Mouse (Mus musculus) embryonic fibroblast, embryonic 13.5 days (primary cell): ENCODE measurements around the gene Pkn3. TPM values are rescaled to one million over a fixed set of nuclear protein-coding genes. Genes with fewer than 3 reads are reported as not detected.
A peak's percentile ranks its signal among the peaks of the same experiment; 100 is the strongest.
"Not testable (repeated sequence)": the region's sequence is repeated elsewhere in the genome, so short reads cannot be mapped to it uniquely, and the experiment has no call there.

Experiments used
- H3K27ac ChIP-seq: 2 replicates; pipeline ENCODE4 v1.5.1; 2012; ENCODE audit warnings: low read length, control low read depth, inconsistent platforms; ENCODE audit not compliant: insufficient read depth
- H3K4me1 ChIP-seq: 2 replicates; pipeline ENCODE4 v1.6.1; 2011; ENCODE audit warnings: low read length; ENCODE audit not compliant: control insufficient read depth, insufficient read depth
- H3K4me3 ChIP-seq: 2 replicates; pipeline ENCODE4 v1.5.1; 2011; ENCODE audit warnings: mild to moderate bottlenecking, control low read depth, low read length; ENCODE audit not compliant: insufficient read depth
- CTCF ChIP-seq: IDR thresholded peaks from 2 replicates; pipeline ENCODE4 v1.5.1; 2011; ENCODE audit warnings: mild to moderate bottlenecking, control low read depth, low read length, moderate library complexity, borderline replicate concordance; ENCODE audit not compliant: insufficient read depth
- POLR2A ChIP-seq: IDR thresholded peaks from 2 replicates; pipeline ENCODE4 v1.6.1; 2011; ENCODE audit warnings: low read depth, mild to moderate bottlenecking, control low read depth, low read length, moderate library complexity
- polyA plus RNA-seq: library from polyadenylated mRNA; stranded (reverse); fragments of >200 nt; gene quantifications from 2 replicates; pipeline ENCODE4 v1.2.4, GENCODE M21; 2011; ENCODE audit warnings: low read depth; ENCODE audit not compliant: missing spikeins, insufficient read length

Gene Pkn3
- polyA plus RNA-seq, 1 experiment: 6.5 TPM

- no peak for TF ChIP-seq POLR2A
- TF ChIP-seq CTCF: no peak
- no peaks in the 10 kb centered on the region for H3K4me1 ChIP-seq
- no peak overlapping the region for H3K27ac ChIP-seq
- no peak overlapping the region for H3K4me3 ChIP-seq
Observed at GRCm38 (mm10) chr2:30122766-30123165, 45.3 kb downstream of the Pkn3 start.

DNA sequence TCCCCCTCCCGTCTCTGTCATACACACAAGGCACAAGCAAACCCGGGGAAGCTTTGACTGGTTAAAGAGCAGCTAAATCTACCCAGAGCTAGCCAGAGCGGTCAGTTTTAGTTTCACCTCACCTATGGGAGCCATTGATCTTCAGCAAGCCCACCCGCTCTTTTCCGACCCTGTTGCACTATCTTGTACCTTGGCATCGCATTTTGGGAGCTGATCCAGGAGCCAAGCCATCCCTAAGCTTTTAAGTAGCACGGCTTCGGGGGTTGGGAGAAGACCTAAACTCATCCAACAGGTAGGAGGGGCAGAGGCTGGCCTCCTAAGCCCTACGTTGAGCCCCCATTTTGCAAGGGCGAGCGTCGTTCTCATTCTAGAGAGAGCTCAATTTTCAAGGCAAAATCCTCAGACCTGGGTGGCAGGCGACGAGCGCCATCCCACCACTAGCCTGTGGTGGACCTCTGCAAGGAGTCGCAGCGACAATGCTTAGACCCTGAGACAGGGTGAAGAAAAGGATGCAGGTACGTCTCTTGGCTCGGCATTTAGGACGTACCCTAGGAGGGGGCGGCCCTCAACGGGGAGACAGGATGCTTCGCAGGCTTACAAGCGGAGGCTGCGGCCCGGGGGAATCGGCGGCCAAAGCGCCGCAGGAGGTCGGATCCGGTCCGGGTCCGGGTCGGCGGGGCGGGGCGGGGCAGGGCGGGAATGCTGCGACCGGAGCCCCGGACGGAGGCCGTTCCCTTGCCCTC is 46.4 kb downstream of the Pkn3 start:
- H3K27ac ChIP-seq: no peak overlapping the region
- TF ChIP-seq CTCF: no peak
- TF ChIP-seq POLR2A: no peak
- no peaks in the 10 kb centered on the region for H3K4me1 ChIP-seq
- H3K4me3 ChIP-seq: peak overlapping the region; percentile 65

GRCm38 (mm10) chr2:30124472-30125274 is 47.2 kb downstream of the Pkn3 start, which contains the start of gene Zer1:
Gene Zer1 (minus strand): TSS chr2:30124585.
- TF ChIP-seq CTCF (no peak), POLR2A (peak; percentile 92)
- Histone ChIP-seq H3K27ac (peak within 1 kb of the TSS; percentile 51), H3K4me1 (no peaks in the 10 kb centered on the region), H3K4me3 (peak within 1 kb of the TSS; percentile 65)

DNA sequence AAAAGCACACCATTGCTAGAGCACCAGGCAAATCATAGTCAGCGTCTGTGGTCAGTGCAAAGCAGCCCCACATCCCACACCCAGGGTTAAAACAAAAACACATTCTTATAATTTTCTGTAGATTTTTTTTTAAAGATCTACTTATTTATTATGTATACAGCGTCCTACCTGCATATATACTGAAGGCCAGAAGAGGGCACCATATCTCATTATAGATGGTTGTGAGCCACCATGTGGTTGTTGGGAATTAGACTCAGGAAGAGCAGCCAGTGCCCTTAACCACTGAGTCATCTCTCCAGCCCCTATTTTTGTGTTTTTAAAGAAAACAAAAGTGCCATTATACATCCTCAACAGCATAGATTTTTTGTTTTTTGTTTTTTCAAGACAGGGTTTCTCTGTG is 51.3 kb downstream of the Pkn3 start:
- 0 out of 2 replicates have a peak, but pooled peaks cover 2% of the 10 kb centered on the region for H3K4me1 ChIP-seq
- no peak overlapping the region for H3K27ac ChIP-seq
- TF ChIP-seq POLR2A (no peak), CTCF (no peak)
- no peak overlapping the region for H3K4me3 ChIP-seq

GRCm38 (mm10) chr2:30130156-30130555 is 52.7 kb downstream of the Pkn3 start:
- H3K27ac ChIP-seq: no peak overlapping the region
- H3K4me1 ChIP-seq: peaks cover 2% of the 10 kb centered on the region; the same call in 1 of the 2 replicates
- TF ChIP-seq CTCF (no peak), POLR2A (no peak)
- H3K4me3 ChIP-seq: no peak overlapping the region

GRCm38 (mm10) chr2:30131240-30131639 is 53.8 kb downstream of the Pkn3 start:
- not testable (repeated sequence) for H3K27ac ChIP-seq, H3K4me3 ChIP-seq, H3K4me1 ChIP-seq

DNA sequence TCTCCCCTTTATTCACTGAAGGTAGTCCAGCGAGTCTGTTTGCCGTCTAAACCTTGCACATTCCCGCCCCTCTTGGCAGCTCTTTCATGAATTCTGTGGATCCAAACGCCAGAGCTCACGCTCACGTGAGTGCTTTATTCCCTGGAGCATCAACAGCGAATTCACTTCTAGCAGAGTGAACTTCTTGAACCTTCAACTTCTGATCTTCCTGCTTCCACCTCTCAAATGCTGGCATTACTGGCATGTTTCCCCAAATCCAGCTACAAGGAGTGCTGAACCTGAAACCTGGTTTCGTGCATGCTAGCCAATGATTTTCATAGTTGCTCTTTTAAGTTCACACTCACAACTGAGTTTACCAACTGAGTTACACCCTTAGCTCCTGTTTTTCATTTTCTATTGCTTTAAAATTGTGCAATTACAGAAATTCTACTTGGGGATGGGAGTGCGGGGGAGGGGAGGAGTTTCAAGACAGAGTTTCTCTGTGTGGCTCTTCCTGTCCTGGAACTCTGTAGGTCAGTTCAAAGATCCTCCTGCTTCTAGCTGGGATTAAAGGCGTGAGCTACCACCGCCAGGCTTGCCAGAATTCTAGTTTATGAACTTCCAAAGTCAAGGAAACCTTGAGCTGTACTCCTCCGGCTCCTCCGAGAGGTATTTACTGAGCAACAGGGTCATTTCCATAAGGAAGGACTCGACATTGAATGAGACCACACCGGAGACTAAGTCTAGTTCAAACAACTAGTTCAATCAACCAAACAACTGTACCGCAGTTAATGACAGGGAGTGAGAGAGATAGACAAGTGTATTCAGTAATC is 55.5 kb downstream of the Pkn3 start:
- Histone ChIP-seq H3K4me3 (peak overlapping the region; percentile 87), H3K4me1 (peaks cover 2% of the 10 kb centered on the region; the same call in 1 of the 2 replicates), H3K27ac (peak overlapping the region; percentile 69)
- TF ChIP-seq POLR2A: no peak
- TF ChIP-seq CTCF: no peak

DNA sequence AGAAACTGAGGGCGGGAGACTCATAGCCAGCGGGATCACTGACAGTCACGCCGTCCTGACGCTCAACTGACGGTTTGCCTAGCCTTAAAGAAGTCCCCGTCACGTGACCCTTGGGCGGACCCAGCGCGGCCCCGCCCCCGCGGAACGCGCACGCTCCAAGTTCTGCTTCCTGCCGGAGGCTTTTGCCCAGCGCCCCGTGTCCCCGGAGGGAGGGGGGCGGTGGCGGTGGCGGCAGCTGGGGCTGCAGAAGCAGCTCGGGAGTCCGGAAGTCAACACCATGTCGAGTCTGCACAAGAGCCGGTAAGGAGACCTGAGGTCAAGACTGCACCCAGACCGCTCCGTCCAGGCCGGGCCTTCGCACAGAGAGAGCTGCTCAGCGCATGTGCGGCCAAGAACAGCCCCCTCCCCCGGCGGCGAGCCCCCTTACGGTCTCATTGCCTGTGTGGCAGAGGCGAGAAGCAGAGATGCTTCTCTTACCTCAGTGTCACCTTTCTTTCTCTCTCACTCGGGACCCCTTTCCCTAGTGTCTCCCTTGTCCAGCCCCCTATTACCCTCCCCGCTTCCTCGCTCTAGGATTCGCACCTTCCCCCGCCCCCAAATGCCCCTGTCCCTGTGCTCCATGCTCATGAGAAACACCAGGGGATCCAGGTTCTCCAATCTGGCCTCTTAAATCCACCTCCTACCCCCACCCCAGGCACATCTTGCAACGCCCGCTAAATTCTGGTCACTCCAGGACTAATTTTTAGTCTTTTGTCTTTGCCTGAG is 56.3 kb downstream of the Pkn3 start, which contains the start of gene Tbc1d13:
TSS of gene Tbc1d13 (plus strand) at position 134 of the 765 bp plus-strand sequence.
- peaks cover 2% of the 10 kb centered on the region; the same call in 1 of the 2 replicates for H3K4me1 ChIP-seq
- H3K27ac ChIP-seq: peak within 1 kb of the TSS; percentile 69
- no peak for TF ChIP-seq CTCF
- TF ChIP-seq POLR2A: peak; percentile 99
- peak within 1 kb of the TSS; percentile 87 for H3K4me3 ChIP-seq

- Histone ChIP-seq H3K27ac (no peak overlapping the region), H3K4me1 (peaks cover 2% of the 10 kb centered on the region; the same call in 1 of the 2 replicates), H3K4me3 (peak overlapping the region; percentile 87)
- TF ChIP-seq POLR2A (no peak), CTCF (no peak)
Observed at GRCm38 (mm10) chr2:30134378-30134711, 56.9 kb downstream of the Pkn3 start.
